Mouse (Mus musculus) left cerebral cortex, postnatal 25 days (tissue): ENCODE measurements around the gene Scaf4. TPM values are rescaled to one million over a fixed set of nuclear protein-coding genes. Genes with fewer than 3 reads are reported as not detected.

ENCODE experiments used
- DNase-seq, 2 experiments: peaks; one replicate each; pipeline ENCODE4 v3.0.0; 2022; ENCODE audit warnings: low spot score in 2 of 2, mixed read lengths in 1 of 2
- intact Hi-C: fragments of 180-260 bp; cut with DNase I; formaldehyde crosslinking; loops from one replicate; pipeline ENCODE4 v1.15.1; 2025
- total RNA-seq, 2 experiments: library from RNA; stranded (reverse); gene quantifications; 2 replicates each; pipeline ENCODE4 v1.2.3; 2021

Gene Scaf4
- 10 to 100 TPM; 41.1 to 42.8 TPM for total RNA-seq

GRCm38 (mm10) chr16:90283905-90284891 lies at the start of gene Scaf4:
TSS of gene Scaf4 (minus strand) at chr16:90284503.
- DNase-seq: peak; percentile 97 to 98
- intact Hi-C loops: no loop called here

GRCm38 (mm10) chr16:90332553-90332952 lies 48.2 kb upstream of the Scaf4 start:
- DNase-seq: no peak
- intact Hi-C loops: no loop called here

GRCm38 (mm10) chr16:90330979-90331378 lies 46.7 kb upstream of the Scaf4 start:
- intact Hi-C loops: no loop called here
- no peak for DNase-seq

- intact Hi-C loops: no loop called here
These were observed 45.2 kb upstream of the Scaf4 start for GRCm38 (mm10) chr16:90329511-90329910.

GRCm38 (mm10) chr16:90322850-90323528 lies 38.7 kb upstream of the Scaf4 start:
- intact Hi-C loops: loop anchor here (2.0 kb wide), 2 partner anchors 390 to 602 kb away; no protein-coding TSS in a partner anchor
- DNase-seq: peak; percentile 87 to 91

More at GRCm38 (mm10) chr16:90329511-90329910, 45.2 kb upstream of the Scaf4 start:
- peak; percentile 28 to 80 for DNase-seq

- DNase-seq: no peak
- intact Hi-C loops: no loop called here
These were observed 35.0 kb upstream of the Scaf4 start for GRCm38 (mm10) chr16:90319321-90319720.

GRCm38 (mm10) chr16:90318372-90318926 lies 34.1 kb upstream of the Scaf4 start:
- intact Hi-C loops: no loop called here
- DNase-seq: no peak

GRCm38 (mm10) chr16:90317777-90318176 lies 33.5 kb upstream of the Scaf4 start:
- intact Hi-C loops: no loop called here
- DNase-seq: no peak

- no peak for DNase-seq
- intact Hi-C loops: no loop called here
These were observed 31.6 kb upstream of the Scaf4 start for GRCm38 (mm10) chr16:90315881-90316280.

- DNase-seq: peak; percentile 44 to 71
- intact Hi-C loops: no loop called here
These were observed 28.3 kb upstream of the Scaf4 start for GRCm38 (mm10) chr16:90312449-90313082.

- DNase-seq: no peak
- intact Hi-C loops: no loop called here
These were observed 26.3 kb upstream of the Scaf4 start for GRCm38 (mm10) chr16:90310488-90311135.

- intact Hi-C loops: no loop called here
- DNase-seq: no peak
These were observed 25.5 kb upstream of the Scaf4 start for GRCm38 (mm10) chr16:90309784-90310183.

GRCm38 (mm10) chr16:90303988-90304299 lies 19.6 kb upstream of the Scaf4 start:
- intact Hi-C loops: no loop called here

GRCm38 (mm10) chr16:90303286-90303987 lies 19.1 kb upstream of the Scaf4 start:
- DNase-seq: no peak
- intact Hi-C loops: no loop called here

More at GRCm38 (mm10) chr16:90303988-90304299, 19.6 kb upstream of the Scaf4 start:
- no peak for DNase-seq

- intact Hi-C loops: no loop called here
- DNase-seq: no peak
These were observed 17.4 kb upstream of the Scaf4 start for GRCm38 (mm10) chr16:90301706-90302105.

- intact Hi-C loops: no loop called here
- DNase-seq: no peak
These were observed 16.6 kb upstream of the Scaf4 start for GRCm38 (mm10) chr16:90300896-90301295.

- intact Hi-C loops: no loop called here
- DNase-seq: no peak
These were observed 15.3 kb upstream of the Scaf4 start for GRCm38 (mm10) chr16:90299591-90299990.

GRCm38 (mm10) chr16:90298426-90299300 lies 14.4 kb upstream of the Scaf4 start:
- intact Hi-C loops: no loop called here
- DNase-seq: no peak
